Mouse (Mus musculus): Measurements from ENCODE around the gene Dync1li1. TPM values are rescaled to one million over a fixed set of nuclear protein-coding genes. Genes with fewer than 3 reads are reported as not detected.

The Dync1li1 gene
- total RNA-seq, 2 experiments from 2014 or later = 45.7 to 49.6 TPM

DNA sequence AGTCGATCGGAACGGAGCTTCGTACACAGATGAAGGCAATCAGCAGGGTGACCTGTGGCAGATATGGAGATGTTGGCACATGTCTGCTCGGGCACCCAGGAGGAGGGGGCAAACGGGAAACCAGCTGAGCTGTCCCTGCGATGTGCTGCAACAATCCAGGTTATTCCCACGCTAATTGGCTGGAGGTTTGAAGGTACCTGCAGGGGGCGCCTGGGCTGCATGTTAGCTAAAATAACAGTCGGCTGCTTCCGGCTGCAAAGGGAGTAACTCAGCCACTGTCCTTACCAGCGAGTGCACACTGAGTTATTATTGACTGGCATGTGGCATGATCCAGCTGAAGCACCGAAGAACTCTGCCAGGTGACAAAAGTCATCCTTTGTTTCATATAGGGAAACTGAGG lies 74.8 kb downstream of the Dync1li1 start:
- no peak for DNase-seq (ENCODE audit: low spot score in 2 of 2)

DNA sequence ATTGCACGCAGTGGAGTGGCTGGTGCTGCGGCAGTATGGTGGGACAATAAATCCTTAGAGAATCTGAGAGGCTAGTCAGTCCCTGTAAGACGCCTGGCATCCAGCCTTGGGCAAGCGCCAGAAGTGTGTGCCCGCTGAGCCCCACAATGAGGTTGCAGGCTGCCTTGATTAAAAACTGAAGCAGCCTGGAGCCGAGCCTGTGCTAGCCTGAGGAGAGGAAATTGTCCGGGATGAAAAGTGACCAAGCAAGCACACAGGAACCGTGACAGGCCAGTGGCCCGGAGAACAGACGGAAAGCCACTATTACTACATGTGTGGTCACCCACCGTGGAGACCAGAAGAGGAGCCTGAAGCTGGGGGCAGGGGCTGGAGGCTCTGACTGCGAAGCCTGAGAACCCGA lies 78.4 kb downstream of the Dync1li1 start:
- peak in 1 of 2 experiments; percentile 35 for DNase-seq (ENCODE audit: low spot score in 2 of 2)

DNA sequence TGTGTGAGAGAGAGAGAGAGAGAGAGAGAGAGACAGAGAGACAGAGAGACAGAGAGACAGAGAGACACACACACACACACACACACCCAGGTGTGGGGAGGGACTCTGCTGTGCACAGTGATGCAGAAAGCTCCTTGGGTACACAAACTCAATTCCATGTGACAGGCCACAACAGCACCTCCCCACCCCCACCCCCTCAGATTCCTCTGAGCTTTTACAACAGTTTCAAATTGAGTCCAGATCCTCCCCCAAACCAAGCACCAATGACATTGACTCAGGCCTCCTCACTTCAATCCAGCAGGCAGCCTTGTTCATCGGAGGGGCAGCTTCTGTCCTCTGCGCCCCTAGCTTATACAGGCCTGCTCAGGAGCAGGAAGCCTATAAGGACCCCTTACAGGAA lies 78.9 kb downstream of the Dync1li1 start:
- no peak for DNase-seq (ENCODE audit: low spot score in 2 of 2)

DNA sequence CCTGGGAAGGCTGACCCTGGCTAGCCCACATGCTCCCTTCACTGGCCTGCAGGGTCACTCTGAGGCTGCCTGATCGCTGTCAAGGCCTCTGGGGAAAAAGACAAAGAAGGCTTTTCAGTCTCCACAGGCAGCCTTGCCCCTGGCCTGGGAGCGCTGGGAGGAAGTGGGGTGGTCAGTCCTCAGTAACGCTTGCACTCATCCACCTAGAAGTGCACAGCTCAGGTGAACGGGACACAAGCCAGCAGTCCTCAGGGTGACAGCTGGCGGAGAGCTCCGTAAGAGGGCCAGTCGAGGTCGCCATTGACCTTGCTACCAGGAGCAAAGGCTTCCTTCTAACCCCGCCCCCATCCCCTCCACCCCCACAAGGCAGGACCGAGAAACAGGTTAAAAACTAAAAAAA lies 79.5 kb downstream of the Dync1li1 start:
- DNase-seq (ENCODE audit: low spot score in 2 of 2) = no peak

DNA sequence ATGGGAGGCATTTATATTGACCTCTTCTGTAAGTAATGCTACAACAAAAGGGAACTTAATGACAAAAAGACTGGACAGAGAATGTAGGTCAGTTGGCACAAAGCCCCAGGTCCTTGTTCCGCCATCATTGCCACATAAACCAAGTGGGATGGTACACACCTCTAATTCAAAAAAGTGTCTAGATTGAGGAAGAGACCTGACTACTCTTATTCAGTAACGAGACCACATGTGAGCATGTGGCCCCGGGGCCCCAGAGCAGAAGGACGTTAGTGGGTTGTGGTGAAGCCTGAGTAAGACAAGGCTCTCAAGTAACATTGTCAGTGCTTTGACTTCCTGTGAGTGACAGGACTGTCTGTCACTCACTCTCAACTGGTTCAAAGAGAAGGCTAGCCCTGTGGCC lies 81.6 kb downstream of the Dync1li1 start:
- no peak for DNase-seq (ENCODE audit: low spot score in 2 of 2)

DNA sequence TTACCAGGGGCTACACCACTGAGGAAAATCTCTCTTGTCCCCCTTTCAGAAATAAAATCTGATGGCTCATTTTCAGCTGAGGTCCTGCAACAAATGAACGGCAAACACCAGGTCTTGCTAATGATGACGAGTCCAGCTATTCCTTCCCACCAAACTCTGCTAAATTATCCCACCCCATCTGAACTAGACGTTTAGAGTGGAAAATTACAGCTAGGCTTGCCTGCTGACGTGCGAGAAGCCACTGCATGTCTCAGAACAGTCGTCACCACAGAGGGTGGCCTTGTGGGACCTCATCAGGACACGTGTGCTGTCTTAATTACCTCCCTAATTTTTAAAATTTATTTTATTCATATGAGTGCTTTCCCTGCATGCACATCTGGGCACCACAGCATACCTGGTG lies 83.0 kb downstream of the Dync1li1 start:
- no peak for DNase-seq (ENCODE audit: low spot score in 2 of 2)

Other genes with a start within 250 kb of the Dync1li1 start
- not detected for gene Ccr4, start 183.9 kb upstream of the Dync1li1 start, total RNA-seq (2021)
- not detected for gene C130032M10Rik, start 173.1 kb upstream of the Dync1li1 start, total RNA-seq (2021)
- gene Trim71, start 124.4 kb upstream of the Dync1li1 start, total RNA-seq (2021) = under 1 TPM in 1 of 2 experiments, not detected in 1; 0.36 TPM
- 10 to 100 TPM; 59.5 to 61.9 TPM for gene Cnot10, start 48.6 kb upstream of the Dync1li1 start, total RNA-seq (2021)
- gene Cmtm6, start 42.3 kb downstream of the Dync1li1 start, total RNA-seq (2021) = 10 to 100 TPM; 75.0 to 75.9 TPM
- gene Cmtm7, start 93.1 kb downstream of the Dync1li1 start, total RNA-seq (2021) = 10 to 100 TPM; 59.6 to 62.7 TPM
- gene Cmtm8, start 155.4 kb downstream of the Dync1li1 start, total RNA-seq (2021) = 10 to 100 TPM; 11.5 to 12.9 TPM
- 10 to 100 TPM; 27.1 to 32.9 TPM for gene Gpd1l, start 245.2 kb downstream of the Dync1li1 start, total RNA-seq (2021)

Measured in adrenal gland, postnatal 4 days (tissue).